Mouse (Mus musculus) heart, postnatal 25 days (tissue): ENCODE results near the gene Fryl. TPM values are rescaled to one million over a fixed set of nuclear protein-coding genes. Genes with fewer than 3 reads are reported as not detected.

Experiments used
- DNase-seq: peaks from one replicate; pipeline ENCODE4 v3.0.0; 2022; ENCODE audit warnings: low spot score
- intact Hi-C: fragments of 180-260 bp; cut with DNase I; formaldehyde crosslinking; loops from one replicate; pipeline ENCODE4 v1.15.1; 2025
- total RNA-seq, 2 experiments: library from RNA; stranded (reverse); gene quantifications; 2 replicates each; pipeline ENCODE4 v1.2.3; 2021

The Fryl gene
- 10 to 100 TPM; 35.7 to 41.5 TPM for total RNA-seq

DNA sequence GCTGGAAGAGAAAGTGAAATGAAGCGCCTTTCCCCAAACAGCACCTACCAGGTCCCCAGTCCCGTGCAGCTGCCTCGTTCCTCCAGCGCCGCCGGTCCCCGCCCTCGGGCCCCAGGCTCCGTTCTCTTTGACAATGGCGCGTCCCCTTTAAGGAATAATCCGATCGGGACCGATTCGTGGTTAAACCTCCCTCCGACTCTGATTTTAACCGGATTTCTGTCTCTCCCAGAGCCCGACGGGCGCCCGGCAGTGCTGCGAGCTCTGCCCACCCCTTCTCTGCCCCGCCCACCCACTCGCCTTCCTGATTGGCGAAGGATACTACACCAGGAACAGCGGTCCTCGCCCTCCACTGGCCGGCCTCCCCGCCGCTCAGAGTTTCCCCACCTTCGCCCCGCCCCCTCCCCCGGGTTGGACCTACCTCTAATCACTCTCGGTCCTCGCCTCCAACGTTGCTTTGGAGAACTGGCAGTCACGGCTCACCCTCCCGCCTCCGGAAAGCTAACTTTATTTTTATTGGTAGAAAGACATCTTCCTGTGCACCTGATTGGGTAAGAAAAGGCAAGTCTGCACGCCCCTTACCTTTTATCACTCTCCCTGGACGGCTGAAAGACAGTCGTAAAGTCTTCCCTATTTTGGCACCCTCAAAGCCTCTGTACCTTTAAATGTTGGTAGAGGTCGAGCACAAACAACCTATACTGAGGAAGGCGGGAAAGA is at the start of gene Fryl:
Gene Fryl (minus strand): TSS at position 268 of the 714 bp plus-strand sequence.
- peak; percentile 90 for DNase-seq
- intact Hi-C loops, result loop anchor here (5.0 kb wide), 1 partner anchor 124 kb away; no protein-coding TSS in a partner anchor

DNA sequence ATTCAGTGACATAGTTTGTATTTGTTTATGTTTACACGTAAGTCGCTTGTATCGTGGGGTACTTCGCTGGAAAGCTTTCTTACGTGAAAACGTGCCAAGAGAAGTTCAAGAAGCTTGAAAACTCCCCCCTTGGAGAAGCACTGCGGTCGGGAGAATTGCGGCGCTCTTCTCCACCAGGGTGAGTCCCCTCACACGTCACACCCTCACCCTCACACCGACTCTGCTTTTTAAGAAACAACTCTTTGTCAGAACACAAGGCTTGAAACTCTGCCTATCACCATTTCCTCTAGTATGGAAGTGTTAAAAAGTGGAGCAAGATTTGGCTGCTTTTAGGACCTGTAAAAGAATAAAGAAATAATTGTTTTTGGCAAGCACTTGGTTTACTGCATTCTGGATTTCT is 48.1 kb upstream of the Fryl start:
- DNase-seq, result no peak
- intact Hi-C loops, result no loop called here

DNA sequence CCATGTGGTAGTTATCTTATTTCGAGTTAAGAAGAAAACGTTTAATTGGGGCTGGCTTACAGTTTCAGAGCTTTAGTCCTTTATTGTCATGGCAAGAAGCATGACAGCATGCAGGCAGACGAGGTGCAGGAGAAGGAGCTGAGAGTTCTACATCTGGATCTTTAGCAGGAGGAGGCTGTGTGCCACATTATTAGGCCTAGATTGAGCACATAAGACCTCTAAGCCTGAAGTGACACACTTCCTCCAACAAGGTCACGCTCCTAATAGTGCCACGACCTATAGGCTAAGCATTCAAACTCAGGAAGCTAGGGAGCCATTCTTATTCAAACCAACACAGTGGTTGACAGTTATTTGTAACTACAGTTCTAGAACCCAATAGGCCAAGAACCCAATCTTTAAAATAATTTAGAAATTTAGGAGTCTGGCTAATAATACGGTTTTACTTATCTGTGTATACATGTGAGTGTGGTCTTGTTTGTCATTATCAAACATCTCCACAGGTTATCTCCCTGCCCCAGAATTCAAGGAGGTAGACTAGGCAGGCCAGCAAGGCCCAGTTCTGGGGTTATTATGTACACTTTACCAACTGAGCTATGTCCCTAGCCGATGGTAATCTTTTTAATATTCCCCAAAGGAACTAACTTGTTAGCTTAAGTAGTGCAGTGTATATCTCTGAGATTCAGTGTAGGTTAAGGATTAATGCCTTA is 45.3 kb upstream of the Fryl start:
- no peak for DNase-seq
- intact Hi-C loops, result no loop called here

DNA sequence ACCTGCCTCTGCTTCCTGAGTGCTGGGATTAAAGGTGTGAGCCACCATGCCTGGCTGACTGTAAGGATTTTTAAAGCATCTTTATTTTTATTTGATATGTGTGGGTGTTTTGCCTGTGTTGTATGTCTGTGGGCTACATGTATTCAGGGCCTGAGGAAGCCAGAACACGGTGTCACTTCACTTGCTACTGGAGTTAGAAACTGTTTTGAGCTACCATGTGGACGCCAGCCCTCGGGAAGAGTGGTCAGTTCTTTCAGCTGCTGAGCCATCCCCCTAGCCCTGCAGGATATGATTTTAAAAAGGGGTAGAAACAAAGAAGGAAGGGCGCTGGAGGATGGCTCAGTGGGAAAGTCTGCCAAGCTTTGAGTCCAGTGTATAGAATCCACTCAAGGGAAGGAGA is 39.5 kb upstream of the Fryl start:
- no peak for DNase-seq

DNA sequence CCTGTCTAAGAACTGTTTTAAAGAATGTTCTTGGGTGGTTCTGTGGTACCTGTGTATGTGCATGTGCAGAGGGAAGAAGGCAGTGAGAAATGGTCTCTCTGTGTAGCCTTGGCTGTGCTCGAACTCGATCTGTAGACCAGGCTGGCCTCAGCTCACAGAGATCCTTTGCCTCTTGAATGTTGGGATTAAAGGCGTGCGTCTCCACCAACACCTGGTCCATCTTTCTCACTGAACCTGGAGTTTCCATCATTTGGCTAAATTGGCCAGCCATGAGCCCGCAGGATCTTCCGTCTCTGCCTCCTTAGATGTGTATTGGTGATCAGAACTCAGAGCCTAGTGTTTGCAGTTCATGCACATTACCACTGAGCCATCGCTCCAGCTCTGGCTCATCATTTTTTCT is 38.6 kb upstream of the Fryl start:
- intact Hi-C loops, result loop anchor here (5.0 kb wide), 1 partner anchor 87 kb away; no protein-coding TSS in a partner anchor
- no peak for DNase-seq

More for the DNA sequence above, 39.5 kb upstream of the Fryl start:
- intact Hi-C loops, result loop anchor here (5.0 kb wide), 1 partner anchor 86 kb away; no protein-coding TSS in a partner anchor

DNA sequence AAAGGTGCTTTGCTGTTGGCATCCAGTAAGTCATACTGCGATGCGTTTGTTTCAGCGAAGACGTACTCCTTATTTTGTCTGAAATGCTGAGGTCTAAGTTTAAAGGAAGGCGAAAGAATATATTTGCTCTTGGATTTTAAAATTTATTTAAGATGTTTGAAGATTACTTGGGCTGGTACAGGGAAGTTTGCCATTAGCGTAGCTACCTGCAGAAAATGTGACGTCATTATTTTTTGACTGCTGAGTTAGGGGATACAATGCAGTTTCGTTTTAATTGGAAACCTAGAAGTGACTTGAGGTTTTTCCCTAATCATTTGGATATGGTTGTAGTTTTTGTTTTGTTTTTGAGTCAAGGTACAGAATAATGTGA is 37.0 kb upstream of the Fryl start:
- intact Hi-C loops, result loop anchor here (5.0 kb wide), 1 partner anchor 161 kb away; no protein-coding TSS in a partner anchor
- no peak for DNase-seq

DNA sequence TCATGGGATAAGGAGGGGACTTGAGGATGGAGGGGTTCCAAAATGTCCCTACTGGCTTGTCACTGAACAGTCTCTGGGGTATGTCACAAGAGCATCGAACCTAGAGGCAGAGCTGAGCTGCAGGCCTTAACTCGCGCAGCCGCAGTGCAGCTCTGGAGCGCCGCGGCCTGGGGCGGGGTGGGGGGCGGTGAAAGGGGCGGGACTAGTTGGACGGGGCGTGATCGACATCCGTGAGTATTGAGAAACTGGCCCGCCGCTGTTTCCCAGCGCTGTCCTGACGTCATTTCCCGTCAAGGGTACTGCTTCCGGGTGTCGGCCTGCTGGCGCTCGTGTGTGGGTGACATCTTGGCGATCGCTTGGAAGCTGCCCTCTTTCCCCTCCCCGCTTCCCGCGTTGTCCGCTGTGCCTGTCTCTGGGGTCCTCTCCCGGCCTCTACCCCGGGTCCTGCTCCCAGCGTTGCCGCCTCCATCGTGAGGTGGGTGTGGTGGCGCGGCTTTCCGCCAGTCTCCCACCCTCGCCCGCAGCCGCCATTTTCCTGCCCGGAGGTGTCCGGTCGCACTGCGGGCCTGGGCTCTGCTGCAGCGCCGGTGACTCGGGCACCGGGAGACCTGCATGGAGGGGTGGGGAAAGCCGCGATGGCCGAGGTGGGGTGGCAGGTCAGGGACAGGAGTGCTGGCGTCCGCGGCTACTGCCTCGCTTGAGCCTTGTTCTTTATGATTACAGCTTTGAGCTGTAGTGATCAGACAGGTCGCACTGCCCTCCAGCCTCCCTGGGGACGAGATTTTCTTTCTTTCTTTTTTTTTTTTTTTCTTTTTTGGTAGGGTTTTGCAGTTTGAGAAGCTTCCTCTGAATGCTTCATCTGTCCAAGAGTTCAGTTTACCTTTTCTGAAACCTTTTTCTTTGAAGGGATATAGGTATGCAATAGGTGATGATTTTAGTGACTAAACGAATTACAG is 36.4 kb upstream of the Fryl start, which contains the start of gene Ociad1:
Gene Ociad1 (plus strand): TSS at position 283 of the 956 bp plus-strand sequence.
- peak; percentile 89 for DNase-seq
- intact Hi-C loops, result loop anchor here (5.0 kb wide), 1 partner anchor 160 kb away; no protein-coding TSS in a partner anchor

DNA sequence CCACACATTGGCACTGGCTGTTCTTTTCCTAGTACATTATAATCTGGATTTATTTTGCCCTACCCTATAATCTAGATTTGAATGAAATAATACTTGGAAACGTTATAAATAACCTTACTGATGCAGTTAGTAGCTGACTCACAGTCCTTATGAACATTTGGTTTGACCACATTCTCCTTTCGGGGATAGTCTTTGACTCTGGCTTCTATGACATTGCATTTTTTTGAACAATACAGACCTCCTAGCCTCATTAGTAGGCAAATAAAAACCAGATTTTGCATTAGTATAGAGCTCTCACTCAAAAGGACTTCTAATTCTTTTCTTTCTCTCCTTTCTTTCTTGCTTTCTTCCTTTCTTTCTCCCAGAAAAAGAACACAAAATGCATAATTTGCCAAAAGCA is 33.5 kb upstream of the Fryl start:
- intact Hi-C loops, result loop anchor here (5.0 kb wide), 2 partner anchors 63 to 158 kb away; no protein-coding TSS in a partner anchor
- no peak for DNase-seq

DNA sequence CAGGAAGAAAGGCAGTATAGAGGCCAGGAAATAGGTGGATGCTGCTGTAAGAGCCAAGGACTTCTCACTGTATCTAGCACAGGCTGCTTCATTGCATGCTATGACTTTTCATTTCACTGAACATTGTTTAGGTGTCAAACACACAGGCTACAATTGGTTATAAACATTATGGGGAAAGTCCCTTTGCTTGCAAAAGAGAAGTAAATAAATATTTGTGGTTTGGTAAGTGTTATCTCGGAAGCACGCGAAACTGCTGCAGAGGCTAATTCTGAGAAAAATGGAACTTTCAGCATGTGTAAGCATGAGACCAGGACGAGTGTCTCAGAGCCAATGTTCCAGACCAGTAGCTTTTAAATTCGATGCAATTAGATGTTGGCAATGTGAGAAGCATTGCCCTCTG is 30.2 kb upstream of the Fryl start:
- no peak for DNase-seq

DNA sequence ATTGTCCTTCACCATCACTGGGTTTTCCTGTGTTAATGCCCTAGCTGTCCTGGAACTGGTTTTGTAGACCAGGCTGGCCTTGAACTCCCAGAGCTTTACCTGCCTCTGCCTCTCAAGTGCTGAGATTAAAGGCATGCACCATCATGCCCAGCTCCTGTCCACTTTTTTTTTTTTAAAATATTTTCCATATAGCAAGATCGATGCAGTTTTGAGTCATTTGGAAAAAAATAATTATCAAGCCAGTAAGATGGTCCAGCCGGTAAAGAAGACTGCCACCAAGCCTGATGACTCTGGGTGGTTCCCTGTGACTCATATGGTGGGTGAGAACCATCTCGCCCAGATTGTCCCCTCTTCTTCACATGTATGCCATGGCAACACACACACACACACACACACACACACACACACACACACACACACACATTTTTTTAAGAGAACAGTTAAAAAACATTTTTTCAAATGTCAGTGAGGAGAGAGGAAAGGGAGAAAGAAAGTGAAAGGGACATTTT is 29.1 kb upstream of the Fryl start:
- DNase-seq, result no peak
- intact Hi-C loops, result loop anchor here (5.0 kb wide), 1 partner anchor 58 kb away; no protein-coding TSS in a partner anchor

More for the DNA sequence above, 30.2 kb upstream of the Fryl start:
- intact Hi-C loops, result loop anchor here (5.0 kb wide), 1 partner anchor 59 kb away; no protein-coding TSS in a partner anchor

DNA sequence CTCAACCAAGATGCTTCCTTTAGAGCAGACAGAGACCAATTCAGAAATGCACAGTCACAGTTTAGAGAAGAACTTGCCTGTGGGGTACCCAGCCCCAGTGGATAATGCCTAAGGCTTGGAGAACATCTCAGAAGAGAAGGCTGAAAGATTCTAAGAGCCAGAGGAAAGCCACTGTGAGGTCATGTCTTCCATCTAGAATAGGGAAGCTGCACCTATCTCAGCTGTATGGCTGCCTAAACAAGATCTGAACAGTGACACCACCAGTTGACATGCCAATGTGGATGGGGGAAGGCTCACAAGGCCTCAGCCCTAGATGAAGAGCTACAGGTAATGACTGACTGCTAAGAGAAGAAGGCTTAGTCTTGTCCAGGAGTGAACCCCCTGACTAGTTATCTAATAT is 27.6 kb upstream of the Fryl start:
- intact Hi-C loops, result no loop called here

DNA sequence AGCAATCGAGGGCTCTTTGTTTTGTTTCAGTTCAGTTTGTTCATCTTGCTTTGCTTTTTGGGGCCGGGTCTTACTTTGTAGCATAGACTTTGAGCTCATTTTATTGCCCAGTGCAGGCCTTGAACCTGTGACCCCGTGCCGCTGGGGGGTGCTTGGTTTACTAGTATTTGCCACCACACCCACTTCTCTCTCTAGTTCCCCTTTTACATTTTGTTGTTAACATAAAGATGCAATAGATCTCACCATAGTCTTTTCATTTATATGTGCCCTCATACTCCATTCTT is 24.1 kb upstream of the Fryl start:
- intact Hi-C loops, result no loop called here

More for the DNA sequence above, 27.6 kb upstream of the Fryl start:
- DNase-seq, result no peak

DNA sequence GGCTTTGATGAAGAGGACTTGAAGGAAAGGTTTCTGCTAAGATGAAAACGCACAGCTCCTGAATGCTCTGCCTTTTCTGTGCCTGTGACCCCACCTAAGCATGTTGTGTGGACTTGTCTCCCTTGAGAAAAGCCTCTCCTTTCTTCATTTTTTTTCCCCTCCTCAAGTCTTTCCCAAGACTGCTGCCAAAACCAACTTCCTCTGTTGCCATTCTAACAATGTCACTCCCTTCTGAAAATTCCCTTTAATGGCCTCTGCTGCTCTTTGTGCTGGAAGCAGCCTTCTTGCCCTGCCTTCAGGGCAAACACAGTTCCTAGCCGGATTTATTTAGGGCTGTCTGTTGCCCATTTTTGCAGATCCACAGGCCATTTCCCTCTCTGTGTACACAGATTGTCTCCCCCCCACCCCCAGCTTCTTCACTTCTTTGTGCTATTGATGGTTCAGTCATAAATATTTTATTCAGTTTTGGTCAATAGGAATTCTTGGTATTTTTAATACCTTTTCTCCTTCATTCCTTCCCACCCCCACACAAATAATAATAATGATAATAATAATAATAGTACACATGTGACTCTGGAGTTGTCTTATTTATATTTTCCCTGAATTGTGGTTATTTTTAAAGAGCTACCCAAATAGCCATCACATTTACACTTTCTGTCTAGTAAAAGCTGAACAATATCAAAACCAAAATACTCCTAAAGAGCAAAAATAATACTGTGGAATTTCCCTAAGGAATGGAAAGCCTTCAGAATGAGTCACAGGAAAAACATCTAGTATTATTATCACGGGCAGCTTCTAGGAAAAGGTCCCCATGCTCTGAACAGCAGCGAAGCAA is 23.5 kb upstream of the Fryl start:
- DNase-seq, result no peak
- intact Hi-C loops, result no loop called here

More for the DNA sequence above, 24.1 kb upstream of the Fryl start:
- DNase-seq, result no peak

DNA sequence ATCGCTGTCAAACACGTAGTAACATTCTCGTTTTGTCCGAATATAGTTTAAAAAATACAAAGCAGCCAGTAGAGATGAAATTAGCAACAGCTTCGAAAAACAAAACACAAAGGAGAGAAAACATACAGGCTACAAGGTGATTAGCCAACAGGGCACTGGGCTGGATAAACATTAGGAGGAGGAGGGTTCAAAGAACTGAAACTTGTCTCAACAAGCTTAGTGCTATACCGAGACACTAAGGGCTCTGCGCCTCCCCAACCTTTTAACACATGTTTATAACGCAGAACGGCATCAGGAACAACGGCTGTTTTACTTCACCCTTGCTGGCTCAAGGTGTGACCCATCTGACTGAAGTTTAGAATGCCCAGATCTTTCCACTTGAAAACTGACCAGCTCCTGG is 22.8 kb upstream of the Fryl start:
- no peak for DNase-seq
- intact Hi-C loops, result no loop called here

DNA sequence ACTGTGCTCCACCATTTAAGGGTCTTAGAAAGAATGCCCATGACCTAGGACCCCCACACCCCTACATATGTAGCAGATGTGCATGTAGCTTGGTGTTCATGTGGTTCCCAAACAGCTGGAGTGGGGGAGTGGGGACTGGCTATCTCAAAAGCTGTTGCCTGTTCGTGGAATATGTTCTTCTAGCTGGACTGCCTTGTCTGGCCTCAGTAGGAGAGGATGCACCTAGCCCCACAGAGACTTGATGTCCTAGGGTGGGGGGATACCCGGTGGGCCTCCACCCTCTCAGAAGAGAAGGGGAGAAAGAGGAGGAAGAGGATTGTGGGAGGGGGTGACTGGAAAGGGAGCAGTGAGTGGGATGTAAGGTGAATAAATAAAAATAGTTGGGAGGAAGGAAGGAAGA is 18.5 kb upstream of the Fryl start:
- DNase-seq, result no peak
- intact Hi-C loops, result no loop called here

DNA sequence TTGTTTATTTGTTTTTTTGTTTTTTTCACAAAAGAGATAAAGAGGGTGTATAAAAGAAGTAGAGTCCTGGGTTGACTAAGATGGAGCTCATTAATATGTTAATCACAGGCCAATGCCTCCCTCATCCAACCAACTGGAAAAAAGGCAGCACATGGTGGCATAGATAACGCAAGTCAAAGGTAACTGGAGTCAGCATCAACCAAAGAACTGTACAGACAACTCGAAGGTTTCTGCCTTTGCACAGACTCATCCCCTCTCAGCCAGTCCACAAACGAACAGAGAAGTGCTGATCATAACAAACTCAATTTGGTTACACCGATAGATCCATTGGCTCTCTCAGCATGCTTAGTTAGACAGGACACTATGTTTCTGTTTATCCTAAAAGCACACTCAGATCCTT is 16.8 kb upstream of the Fryl start:
- intact Hi-C loops, result loop anchor here (2.0 kb wide), 1 partner anchor 140 kb away; no protein-coding TSS in a partner anchor
- no peak for DNase-seq

DNA sequence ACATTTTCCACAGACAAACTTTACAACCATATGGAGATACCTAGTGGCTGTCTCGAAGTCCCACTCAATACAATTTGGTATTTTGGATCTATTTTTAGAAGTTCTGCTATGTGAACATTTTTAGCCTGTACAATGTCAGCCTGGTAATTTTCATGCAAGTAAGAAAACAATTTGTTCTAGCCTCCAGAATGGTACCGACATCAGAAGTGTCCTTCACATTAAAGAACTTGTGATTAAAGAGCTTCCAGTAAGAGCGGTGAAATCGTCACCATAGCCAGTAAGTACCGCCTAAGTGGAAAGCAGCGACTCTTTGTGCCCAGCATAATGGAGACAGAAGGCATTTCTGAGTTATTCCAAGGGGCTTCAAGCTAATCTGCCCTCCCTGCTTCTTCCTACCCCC is 14.2 kb upstream of the Fryl start:
- no peak for DNase-seq
- intact Hi-C loops, result no loop called here

DNA sequence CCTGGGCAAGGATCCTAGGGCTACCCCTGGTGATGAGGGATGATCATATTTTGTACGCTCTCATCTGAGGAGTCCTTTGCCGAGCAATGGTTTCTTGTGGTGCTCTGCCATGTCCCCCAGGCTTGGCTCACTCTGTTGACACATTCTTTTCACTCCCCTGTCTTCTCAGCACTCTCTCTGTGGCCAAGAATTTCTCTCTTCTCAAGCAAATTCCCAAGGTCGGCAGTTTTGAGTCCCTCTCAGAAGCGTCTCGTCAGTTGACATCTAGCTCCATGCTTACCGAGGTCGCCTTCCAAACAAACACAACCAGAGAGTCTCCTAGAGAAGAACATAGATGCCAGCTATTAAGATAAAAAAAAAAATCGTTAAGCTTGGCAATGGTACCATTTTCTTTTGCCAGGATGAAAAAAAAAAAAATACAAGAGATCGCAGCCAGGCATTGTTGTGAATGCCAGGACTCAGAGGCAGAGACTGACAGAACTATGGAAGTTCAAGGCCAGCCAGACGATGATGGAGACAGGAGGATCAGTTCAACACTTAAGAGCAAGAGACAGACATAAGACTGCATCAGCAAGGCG is 12.3 kb upstream of the Fryl start:
- intact Hi-C loops, result no loop called here
- DNase-seq, result no peak

DNA sequence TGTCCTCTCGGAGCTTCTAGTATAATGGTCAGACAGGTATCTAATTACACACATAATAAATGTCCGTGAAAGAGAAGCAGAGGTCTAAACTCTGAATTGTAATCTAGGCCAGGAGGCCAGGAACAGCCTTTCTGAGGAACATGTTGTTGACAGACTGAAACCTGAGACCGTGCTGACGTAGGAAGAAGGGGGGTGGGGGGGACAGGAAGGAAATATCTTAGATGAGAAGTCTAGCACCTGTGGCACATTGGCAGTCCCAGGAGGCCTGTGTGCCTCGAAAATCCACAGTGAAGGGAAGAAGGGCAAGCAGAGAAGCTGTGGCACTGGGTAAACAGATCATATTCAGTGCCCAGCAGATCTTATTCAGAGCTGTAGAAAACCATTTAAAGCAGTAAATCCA is 9.0 kb upstream of the Fryl start:
- intact Hi-C loops, result no loop called here
- no peak for DNase-seq
